Mouse (Mus musculus) CD4-positive helper T cell, adult 2 months (primary cell): ENCODE results near the gene Rpl23.

Source experiments
- DNase-seq: peaks from one replicate; pipeline ENCODE4 v3.0.0-alpha.2; 2012; ENCODE audit warnings: low read depth, missing footprints, low spot score

Rpl23 gene

GRCm38 (mm10) chr11:97813746-97814515, 31.7 kb upstream of the Rpl23 start:
- no peak for DNase-seq

- no peak for DNase-seq
These were observed 30.8 kb upstream of the Rpl23 start for GRCm38 (mm10) chr11:97813085-97813484.

- no peak for DNase-seq
These were observed 30.3 kb upstream of the Rpl23 start for GRCm38 (mm10) chr11:97812491-97812921.

- no peak for DNase-seq
These were observed 29.5 kb upstream of the Rpl23 start for GRCm38 (mm10) chr11:97811569-97812362.

GRCm38 (mm10) chr11:97810970-97811369, 28.7 kb upstream of the Rpl23 start:
- DNase-seq = no peak

GRCm38 (mm10) chr11:97810356-97810755, 28.1 kb upstream of the Rpl23 start:
- DNase-seq = peak; percentile 80

GRCm38 (mm10) chr11:97809235-97810121, 27.2 kb upstream of the Rpl23 start:
- DNase-seq = peak; percentile 31

- no peak for DNase-seq
These were observed 26.5 kb upstream of the Rpl23 start for GRCm38 (mm10) chr11:97808621-97809234.

- peak; percentile 69 for DNase-seq
These were observed 25.9 kb upstream of the Rpl23 start for GRCm38 (mm10) chr11:97808093-97808492.

GRCm38 (mm10) chr11:97807626-97808025, 25.4 kb upstream of the Rpl23 start:
- no peak for DNase-seq

- DNase-seq = no peak
These were observed 24.4 kb upstream of the Rpl23 start for GRCm38 (mm10) chr11:97806613-97806964.

- no peak for DNase-seq
These were observed 23.7 kb upstream of the Rpl23 start for GRCm38 (mm10) chr11:97805662-97806612.

GRCm38 (mm10) chr11:97804841-97805661, 22.8 kb upstream of the Rpl23 start:
- no peak for DNase-seq

- no peak for DNase-seq
These were observed 21.6 kb upstream of the Rpl23 start for GRCm38 (mm10) chr11:97803847-97804246.

- DNase-seq = no peak
These were observed 20.3 kb upstream of the Rpl23 start for GRCm38 (mm10) chr11:97802495-97802894.

- no peak for DNase-seq
These were observed 19.9 kb upstream of the Rpl23 start for GRCm38 (mm10) chr11:97802194-97802470.

GRCm38 (mm10) chr11:97801409-97802193, 19.4 kb upstream of the Rpl23 start:
- DNase-seq = no peak

- DNase-seq = no peak
These were observed 18.6 kb upstream of the Rpl23 start for GRCm38 (mm10) chr11:97800691-97801408.
